Mouse (Mus musculus) brain, embryonic 14.5 days (tissue): ENCODE results near the gene Rnf43. TPM values are rescaled to one million over a fixed set of nuclear protein-coding genes. Genes with fewer than 3 reads are reported as not detected.
A peak's percentile ranks its signal among the peaks of the same experiment; 100 is the strongest.

ENCODE experiments used
- DNase-seq: peaks from one replicate; pipeline ENCODE4 v3.0.0-alpha.2; 2011; ENCODE audit warnings: low read depth
- CTCF ChIP-seq: fragments of 200-500 bp; IDR thresholded peaks from 2 replicates; pipeline ENCODE4 v1.5.1; 2012; ENCODE audit warnings: inconsistent platforms, mild to moderate bottlenecking, moderate library complexity, borderline replicate concordance; ENCODE audit not compliant: insufficient read depth, insufficient read length; ENCODE audit errors: extremely low read depth
- POLR2A ChIP-seq: fragments of 200-500 bp; IDR thresholded peaks from 2 replicates; pipeline ENCODE4 v1.6.1; 2012; ENCODE audit warnings: mild to moderate bottlenecking, inconsistent platforms, borderline replicate concordance; ENCODE audit not compliant: poor library complexity, insufficient read depth, insufficient read length, severe bottlenecking; ENCODE audit errors: extremely low read depth
- polyA plus RNA-seq: library from polyadenylated mRNA; depleted of rRNA; stranded (reverse); fragments of >200 nt; gene quantifications from 2 replicates; pipeline ENCODE4 v1.2.3, GENCODE M21; 2012; rRNA removed

Gene Rnf43
- 0.87 and 1.4 TPM in 2 replicates for polyA plus RNA-seq

GRCm38 (mm10) chr11:87662407-87662806, at the start of gene Rnf43:
Rnf43 (plus strand) TSS chr11:87662722.
- peak; percentile 89 for DNase-seq
- TF ChIP-seq CTCF (peak; percentile 80), POLR2A (no peak)

- TF ChIP-seq CTCF (no peak), POLR2A (no peak)
- no peak for DNase-seq
These were observed 48.5 kb upstream of the Rnf43 start for GRCm38 (mm10) chr11:87613972-87614371.

GRCm38 (mm10) chr11:87615551-87615950, 47.0 kb upstream of the Rnf43 start:
- TF ChIP-seq POLR2A: no peak
- no peak for TF ChIP-seq CTCF
- no peak for DNase-seq

- no peak for TF ChIP-seq CTCF
- no peak for TF ChIP-seq POLR2A
- DNase-seq: no peak
These were observed 46.6 kb upstream of the Rnf43 start for GRCm38 (mm10) chr11:87615952-87616351.

- TF ChIP-seq POLR2A: no peak
- no peak for TF ChIP-seq CTCF
These were observed 45.6 kb upstream of the Rnf43 start, which contains the start of gene Hsf5 for GRCm38 (mm10) chr11:87616790-87617474. Hsf5 (plus strand) TSS chr11:87617164.

GRCm38 (mm10) chr11:87617606-87618005, 44.9 kb upstream of the Rnf43 start:
- DNase-seq: peak; percentile 7
- no peak for TF ChIP-seq CTCF
- TF ChIP-seq POLR2A: no peak

More at GRCm38 (mm10) chr11:87616790-87617474, 45.6 kb upstream of the Rnf43 start, which contains the start of gene Hsf5:
- no peak for DNase-seq

GRCm38 (mm10) chr11:87623160-87623559, 39.4 kb upstream of the Rnf43 start:
- no peak for DNase-seq
- TF ChIP-seq CTCF: no peak

- no peak for TF ChIP-seq POLR2A
- peak; percentile 74 for TF ChIP-seq CTCF
- peak; percentile 57 for DNase-seq
These were observed 32.7 kb upstream of the Rnf43 start for GRCm38 (mm10) chr11:87629859-87630258.

- TF ChIP-seq POLR2A (no peak), CTCF (no peak)
- no peak for DNase-seq
These were observed 23.7 kb upstream of the Rnf43 start for GRCm38 (mm10) chr11:87638793-87639192.

GRCm38 (mm10) chr11:87639206-87639605, 23.3 kb upstream of the Rnf43 start:
- DNase-seq: peak; percentile 58
- TF ChIP-seq POLR2A: 0 out of 2 replicates have a peak, but pooled peaks have one; percentile 22
- TF ChIP-seq CTCF: no peak

- DNase-seq: no peak
- TF ChIP-seq CTCF (no peak), POLR2A (no peak)
These were observed 19.7 kb upstream of the Rnf43 start for GRCm38 (mm10) chr11:87642865-87643264.

GRCm38 (mm10) chr11:87654693-87655092, 7.8 kb upstream of the Rnf43 start:
- TF ChIP-seq CTCF (no peak), POLR2A (no peak)
- no peak for DNase-seq
